Mouse (Mus musculus) monocyte, adult 5-6 weeks (primary cell): Measurements from ENCODE around the gene Irf5. TPM values are rescaled to one million over a fixed set of nuclear protein-coding genes. Genes with fewer than 3 reads are reported as not detected.

Source experiments
- ATAC-seq: fragments of 153-309, 156-312 bp; replicated peaks from 2 replicates; pipeline ENCODE4 v1.8.0; 2017; ENCODE audit warnings: mild to moderate bottlenecking; ENCODE audit not compliant: low TSS enrichment, insufficient number of reproducible peaks, severe bottlenecking, poor library complexity, low FRiP score
- total RNA-seq: library from RNA; stranded (forward); fragments of 200-1000, 200-491, 200-594 nt; gene quantifications from 3 replicates; pipeline ENCODE4 v1.2.3, GENCODE M21; 2017

The Irf5 gene
- total RNA-seq, 1 experiment from 2014 or later = 261 TPM

DNA sequence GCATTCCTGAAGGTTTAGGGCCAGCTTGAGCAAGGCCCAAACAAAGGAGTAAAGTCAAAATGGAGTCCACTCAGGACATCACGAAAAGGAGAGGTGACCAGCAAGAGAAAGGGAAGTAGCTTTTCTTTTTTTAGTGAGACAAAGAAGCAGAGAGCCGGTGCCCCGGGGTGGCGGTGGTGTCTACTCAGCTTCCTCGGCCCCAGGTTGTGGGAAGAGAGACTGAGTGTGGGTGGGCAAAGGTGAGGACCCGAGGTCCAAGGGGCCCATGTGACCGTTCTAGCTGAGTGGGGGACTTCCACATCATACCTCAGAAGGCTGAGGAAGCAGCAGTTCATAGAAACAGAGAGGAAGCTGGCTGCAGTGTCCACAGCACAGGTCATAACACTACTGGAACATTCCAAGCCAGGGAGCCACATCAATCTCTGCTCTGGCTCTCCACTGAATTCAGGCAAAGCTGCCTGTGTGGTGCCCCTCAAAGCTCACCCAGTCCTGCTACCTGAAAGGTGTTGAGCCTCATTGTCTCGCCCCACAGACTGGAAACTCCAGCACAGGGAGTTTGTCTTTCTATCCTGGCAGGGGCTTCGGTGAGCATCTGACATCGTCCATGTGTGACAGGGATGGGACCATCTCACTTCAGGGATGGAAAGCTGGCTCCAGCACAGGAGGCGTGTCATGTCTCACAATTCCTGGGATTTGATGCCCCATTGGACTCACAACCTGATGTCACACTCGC, 3.0 kb upstream of the Irf5 start:
- ATAC-seq = peak; percentile 5; the same call in 1 of the 2 replicates

DNA sequence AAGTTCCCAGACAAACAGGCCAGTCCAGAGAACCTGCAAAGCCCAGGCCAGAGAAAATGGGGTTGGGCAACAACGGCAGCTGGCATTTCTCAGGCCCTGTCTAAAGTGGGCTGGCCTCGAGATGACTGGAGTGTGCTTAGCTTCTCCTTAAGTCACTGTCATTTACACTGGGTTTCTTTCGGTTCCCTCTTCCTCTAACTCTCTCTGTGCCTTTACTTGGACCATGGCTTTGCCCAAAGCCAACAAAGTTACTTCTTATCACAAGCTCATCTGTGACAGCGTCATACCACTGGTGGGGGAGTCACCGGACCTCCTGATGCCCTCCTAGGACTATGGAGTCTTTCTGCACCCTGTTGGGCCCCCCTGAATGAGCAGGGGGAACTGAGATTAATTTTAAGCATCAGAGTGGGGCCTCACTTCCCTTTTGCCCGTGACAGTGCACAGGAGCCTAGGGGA, 2.4 kb upstream of the Irf5 start:
- peak; percentile 66 for ATAC-seq

DNA sequence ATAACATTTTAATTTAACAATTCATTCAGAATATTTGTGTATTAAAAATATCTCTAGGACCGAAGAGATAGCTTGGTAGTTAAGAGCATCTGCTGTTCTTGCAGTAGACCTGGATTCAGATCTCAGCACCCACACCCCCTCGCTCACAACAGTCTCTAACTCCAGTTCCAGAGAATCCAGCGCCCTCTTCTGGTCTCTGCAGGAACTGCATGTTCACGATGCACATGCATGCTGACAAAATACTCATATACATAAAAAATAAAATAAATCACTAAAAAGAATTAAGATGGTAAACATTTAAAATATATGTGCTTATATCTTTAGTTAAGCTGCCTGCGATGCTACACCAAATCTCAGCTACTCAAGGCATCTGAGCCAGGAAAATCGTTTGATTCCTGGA, 1.2 kb upstream of the Irf5 start:
- ATAC-seq = no peak

DNA sequence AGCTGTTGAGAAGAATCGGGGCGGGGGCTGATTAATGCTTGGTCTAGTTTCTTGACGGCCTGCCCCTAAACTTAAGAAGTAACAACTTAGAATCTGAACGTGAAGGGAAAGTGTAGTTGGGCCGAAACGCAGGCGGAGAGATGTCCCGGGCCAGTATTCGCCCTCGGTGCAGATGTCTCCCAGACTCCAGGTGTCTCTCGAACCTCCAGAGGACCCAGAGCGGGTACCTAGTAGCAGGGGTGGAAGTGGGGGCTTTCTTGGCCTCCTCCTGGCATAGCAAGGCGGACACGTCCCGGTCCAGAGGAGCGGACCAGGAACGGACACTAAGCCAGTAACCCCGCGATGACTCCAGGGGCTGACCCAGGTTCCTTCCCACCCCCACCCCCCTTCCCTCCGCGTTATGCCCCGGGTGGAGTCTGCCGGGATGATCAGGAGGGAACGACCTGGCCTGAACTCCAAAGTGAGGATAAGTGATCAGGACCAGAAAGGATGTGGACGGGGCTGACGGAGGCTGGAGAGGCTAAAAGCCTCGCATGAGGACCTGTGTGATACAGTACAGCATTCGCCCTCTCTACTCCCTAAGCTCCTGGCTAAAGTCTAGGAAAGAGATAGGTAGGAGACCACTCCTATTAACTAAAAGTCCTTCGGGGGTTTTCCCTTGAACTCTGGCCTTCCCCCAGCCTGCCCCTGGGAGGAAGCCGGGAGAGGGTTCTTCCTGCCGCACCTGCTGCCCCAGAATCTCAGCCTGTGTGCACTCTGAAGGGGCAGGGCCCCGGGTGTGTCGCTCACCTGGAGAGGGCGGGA, 1.1 kb downstream of the Irf5 start:
- ATAC-seq = no peak

DNA sequence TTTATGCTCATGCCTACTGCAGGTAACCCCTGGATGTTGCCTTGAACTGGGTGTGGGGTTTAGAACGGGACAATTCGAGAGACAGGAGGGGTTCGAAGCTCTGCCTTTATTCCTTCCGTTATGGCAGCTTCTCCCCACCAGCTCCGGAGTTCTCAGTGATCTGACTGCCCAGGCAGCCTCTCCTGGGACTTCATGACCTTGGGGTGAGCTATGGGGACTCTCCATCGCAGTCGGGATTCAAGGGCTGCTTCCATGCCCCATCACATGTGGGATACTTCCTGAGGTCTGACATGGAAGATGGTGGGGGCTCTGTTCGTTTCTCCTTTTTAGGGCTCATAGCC, 1.7 kb downstream of the Irf5 start:
- no peak for ATAC-seq

DNA sequence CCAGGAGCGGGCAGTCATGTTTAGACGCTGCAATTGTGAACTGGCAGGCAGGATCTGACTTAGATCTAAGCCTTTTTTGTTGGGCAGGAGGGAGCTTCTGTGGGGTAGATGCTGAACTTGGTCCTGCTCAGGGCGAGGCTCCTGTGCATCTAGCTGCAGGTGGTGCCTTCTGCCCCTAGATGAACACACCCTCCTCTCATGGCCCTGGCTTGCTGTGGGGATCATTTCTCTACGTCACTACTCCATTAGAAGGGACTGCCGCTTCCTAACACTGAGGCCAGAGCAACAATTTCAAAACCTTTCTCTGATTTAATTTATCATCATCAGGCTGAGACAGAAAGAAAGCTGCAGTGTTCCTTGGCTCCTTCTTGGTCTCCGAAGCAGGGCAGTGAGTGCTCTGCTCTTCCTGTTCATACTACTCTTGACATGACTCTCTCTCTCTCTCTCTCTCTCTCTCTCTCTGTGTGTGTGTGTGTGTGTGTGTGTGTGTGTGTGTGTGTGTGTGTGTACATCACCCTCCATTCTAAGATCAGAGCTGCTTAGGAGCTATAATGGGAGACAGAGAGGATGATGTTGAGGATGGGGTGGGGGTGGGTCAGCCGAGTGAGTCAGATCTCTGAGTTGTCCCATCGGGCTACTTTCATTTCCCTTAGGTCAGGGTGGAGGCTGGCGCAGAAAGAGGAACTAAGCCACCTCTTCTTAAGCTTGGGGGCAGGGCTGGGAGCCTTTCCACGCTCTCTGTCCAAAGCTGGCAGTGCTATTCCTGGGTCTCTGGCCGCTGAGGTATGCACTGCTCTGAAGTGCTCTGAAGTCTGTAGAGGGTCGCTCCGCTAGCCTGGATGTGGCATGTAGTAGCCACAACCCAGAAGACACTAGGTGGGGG, 2.4 kb downstream of the Irf5 start:
- peak; percentile 48 for ATAC-seq

DNA sequence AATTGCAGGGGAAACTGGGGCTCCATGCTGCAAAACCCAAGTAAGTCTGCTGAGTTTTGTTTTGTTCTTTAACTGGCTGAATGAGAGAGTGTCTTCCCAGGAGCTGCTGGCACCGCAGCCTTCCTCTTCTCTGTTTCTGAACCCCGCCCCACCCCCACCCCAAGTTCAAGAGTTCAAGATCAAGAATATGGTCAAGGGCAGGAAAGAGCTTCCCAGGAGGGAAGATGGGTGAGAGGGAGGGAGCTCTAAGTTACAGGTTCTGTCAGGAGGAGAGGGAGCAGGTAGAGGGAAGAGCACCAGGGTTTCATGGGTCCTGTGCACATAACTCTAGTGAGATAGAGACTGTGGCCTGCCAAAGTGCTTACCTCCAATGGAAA, 3.0 kb downstream of the Irf5 start:
- no peak for ATAC-seq

DNA sequence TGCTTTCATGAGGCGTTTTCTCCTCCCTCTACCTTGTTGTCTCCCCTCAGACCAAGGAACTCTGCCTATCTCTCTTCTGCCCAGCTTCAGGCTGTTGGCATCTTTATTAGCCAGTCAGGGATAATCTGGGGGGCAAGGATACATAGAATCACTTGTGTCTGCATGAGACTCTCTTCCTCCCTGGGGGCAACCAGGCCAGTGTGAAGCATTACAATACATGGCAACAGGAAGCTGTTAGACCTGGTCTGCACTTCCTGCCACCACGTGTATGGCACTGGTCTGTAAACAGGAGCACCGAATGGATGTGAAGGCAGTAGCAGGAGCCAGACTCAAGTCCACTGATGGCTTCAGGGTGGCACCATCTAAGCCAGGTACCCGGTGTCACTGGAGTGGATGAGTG, 3.6 kb downstream of the Irf5 start:
- no peak for ATAC-seq

DNA sequence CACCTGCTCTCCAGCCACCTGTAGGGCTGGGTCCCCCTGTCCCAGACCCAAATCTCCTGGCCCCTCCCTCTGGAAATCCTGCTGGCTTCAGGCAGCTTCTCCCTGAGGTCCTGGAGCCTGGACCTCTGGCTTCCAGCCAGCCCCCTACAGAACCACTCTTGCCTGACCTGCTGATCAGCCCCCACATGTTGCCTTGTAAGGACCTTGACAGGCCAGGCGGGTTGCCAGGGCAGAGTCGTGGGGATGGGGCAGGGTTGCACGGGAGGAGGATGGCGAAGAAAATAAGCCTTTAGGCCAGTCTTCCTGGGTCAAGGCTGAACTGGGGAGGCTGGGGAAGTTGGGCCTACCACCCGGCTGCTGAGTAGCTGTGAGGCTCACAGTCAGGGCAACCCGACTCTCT, 8.9 kb downstream of the Irf5 start:
- no peak for ATAC-seq

DNA sequence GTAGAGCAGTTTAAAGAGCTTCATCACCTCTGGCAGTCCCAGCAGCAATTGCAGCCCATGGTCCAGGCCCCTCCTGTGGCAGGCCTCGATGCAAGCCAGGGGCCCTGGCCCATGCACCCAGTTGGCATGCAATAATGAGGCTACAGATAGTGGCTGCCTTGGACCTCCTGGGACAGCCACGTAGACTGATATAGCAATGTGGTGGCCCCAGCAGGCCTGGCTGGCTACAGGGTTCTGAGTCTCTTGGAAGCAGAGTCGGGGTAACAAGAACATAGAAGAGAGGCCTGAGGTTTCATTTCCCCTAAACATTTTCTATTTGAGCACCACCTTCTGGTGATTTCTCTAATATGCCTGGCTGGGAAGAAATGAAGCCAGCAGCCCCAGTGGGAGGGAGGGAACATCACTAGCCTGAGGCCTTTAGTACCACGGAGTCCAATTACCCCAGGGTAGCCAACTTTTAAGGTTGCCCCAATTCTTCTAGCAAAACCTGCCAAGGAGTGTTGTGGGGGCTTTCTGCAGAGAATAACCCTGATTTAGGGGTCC, 10.3 kb downstream of the Irf5 start:
- peak; percentile 37 for ATAC-seq

DNA sequence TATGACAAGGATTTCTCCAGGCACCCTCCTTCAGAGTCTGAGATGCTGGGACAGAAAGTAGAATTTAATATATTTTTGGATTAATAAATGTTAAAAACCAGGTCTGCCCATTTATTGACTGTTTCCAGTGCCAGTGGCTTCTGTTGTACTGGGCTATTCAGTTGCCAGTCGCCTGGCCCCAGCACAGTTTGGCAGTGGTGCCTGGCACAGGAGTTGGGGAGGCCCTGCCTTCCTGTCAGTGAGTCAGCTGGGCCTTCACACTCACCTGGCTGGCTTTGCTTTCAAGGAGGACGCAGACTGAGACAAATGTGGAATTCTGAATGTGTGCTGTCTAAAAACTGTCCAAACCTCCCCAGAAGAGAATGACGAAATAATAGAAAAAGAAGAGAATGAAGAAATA, 10.8 kb downstream of the Irf5 start:
- no peak for ATAC-seq

DNA sequence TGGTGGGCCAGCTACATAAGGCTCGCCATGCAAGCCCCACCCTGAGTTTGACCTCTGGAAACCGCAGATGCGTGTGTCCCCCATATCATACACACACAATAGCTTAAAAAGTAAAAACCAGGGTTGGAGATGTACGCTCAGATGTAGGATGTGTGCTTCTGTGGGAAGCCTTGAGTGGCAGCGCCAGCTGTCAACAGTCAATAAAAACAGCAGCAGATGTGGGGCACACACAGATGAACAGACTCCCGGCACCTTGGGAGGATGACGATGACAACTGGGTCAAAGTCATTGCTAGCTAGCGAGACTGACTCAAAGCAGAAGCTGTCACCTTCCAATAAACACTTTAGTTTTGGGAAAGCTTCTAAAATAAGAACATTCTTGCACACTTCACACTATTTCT, 13.1 kb downstream of the Irf5 start:
- ATAC-seq = no peak

DNA sequence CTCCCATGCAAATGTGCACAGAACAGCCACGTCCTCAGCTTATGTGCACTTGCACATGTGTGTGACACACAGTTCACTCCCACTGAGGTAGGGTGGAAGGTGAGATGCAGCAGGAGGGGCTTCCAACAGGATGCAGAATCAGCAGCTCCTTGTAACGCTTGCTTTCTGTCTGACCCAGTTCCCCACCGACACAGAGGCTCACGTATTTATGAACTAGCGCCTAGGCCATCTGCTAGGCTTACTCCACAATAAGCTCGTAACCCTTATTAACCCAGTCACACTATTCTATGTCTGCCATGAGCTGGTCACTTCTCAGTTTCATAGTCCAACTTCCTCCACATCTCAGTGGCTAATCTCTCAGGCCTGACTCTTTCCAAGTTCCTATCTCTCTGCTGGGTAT, 13.8 kb downstream of the Irf5 start:
- no peak; the same call in 1 of the 2 replicates for ATAC-seq

DNA sequence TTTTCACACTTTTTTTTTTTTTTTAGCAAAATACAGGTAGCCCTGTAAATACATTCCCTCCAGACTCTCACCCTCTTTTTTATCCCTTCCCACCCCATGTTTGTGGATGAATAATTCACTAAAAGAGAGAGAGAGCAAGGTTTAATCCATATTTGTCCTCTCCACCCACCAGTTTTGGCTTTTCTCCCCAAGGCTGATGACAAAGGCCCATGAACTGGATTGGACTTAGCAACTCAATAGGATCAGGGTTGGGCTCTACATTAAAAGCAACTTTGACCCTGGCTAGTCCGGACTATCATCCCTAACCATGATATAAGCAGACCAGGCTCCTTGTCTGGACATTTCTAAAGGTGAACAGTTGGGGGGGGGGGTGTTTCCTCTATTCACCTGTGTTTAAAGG, 14.5 kb downstream of the Irf5 start:
- no peak for ATAC-seq

DNA sequence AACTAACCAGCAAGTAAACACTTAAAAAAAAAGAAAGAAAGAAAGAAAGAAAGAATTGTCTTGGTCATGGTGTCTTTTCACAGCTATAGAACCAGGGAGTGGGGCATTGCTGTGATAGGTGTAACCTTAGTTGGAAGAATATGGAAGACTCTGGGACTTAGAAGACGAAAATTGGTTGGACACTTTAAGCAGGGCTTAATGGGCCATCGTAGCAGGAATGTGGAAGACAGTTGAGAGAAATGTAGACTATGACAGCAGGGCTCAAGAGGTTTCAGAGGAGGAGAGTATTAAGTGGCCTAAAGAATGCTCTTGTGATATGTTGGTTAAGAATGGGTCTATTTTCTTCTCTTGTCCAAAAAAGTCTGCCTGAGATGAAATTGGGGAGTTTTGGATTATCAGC, 19.2 kb downstream of the Irf5 start:
- ATAC-seq = no peak

DNA sequence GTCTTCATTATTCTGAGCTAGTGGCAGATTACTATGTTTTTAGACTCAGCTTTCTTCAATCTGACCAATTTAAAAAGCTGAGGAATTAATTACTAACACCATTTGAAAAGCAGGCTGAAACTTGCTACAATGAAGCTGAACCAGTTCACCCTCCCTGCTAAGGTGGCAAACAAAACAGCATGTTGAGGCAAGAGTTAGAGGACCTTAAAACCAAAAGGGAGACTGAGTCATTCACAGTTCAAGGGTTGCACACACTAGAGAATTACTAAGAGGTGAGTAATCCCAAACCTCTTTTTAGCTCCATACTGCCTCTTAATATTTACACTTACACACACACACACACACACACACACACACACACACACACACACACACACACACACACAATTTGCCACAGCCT, 21.2 kb downstream of the Irf5 start:
- no peak for ATAC-seq

DNA sequence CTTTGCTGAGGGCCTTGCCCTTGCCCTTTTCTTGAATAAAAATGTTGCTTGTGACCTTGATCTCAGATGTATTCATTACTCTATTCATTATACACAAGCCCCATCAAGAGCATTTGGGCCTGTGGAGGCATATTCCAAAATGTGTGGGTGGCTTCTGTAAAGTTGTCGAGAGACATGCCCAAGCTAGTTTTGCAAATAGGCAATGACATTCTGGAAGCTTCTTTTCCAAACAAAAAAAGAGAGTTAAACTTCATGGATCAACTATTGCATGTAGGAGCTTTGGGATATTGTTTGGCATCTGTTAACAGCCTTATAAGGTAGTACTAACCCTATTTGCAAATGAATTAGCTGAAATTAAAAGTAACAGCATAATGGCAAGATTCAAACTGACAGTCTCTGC, 21.7 kb downstream of the Irf5 start:
- ATAC-seq = no peak

DNA sequence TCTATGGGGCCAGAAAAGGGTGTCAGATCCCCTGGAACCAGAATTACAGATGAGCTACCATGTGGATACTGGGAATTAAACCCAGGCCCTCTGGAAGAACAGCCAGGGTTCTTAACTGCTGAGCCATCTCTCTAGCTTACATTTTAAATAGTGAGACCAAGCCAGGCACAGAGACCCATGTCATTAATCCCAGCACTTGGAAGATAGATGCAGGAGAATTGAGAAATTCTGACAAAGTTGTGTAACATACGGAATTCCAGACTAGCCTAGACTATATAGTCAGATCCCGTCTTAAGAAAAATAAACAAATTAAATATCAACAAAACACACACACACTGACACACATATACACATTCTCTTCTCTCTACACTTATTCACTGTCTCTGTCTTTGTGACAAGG, 26.1 kb downstream of the Irf5 start:
- ATAC-seq = no peak

DNA sequence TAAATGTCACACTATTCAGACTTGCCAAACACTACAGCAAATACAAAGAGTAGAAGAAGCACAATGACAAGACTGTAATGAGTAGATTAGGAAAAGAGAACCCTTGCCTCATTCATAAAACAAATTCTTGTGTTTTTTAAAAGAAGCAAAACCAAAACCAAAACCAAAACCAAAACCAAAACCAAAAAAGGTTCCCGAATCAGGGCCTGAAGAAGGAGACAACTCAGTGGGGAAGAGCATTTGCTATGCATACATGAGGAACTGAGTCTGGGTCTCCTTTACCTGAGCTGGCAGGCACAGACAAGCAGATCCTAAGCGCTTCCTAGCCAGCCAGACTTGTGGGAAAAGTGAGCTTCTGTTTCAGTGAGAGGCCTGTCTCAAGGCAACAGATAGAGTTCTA, 30.7 kb downstream of the Irf5 start:
- ATAC-seq = no peak
